Mouse (Mus musculus): ENCODE results near the gene Dlst.

- TF ChIP-seq GATA1 (IDR thresholded peaks at IDR 0.05; ENCODE audit: low read depth, low read length) (no peak), CTCF (IDR thresholded peaks at IDR 0.05 in 2 of 3, conservative IDR thresholded peaks at IDR 0.05 in 1 of 3; ENCODE audit: control insufficient read depth in 1 of 3, insufficient read depth in 1 of 3, low read depth in 2 of 3, low read length in 3 of 3, poor library complexity in 1 of 3, severe bottlenecking in 1 of 3) (no peak), NRF1 (IDR thresholded peaks at IDR 0.05; ENCODE audit: insufficient read depth, low read depth, low read length, poor library complexity, severe bottlenecking) (no peak), E2F4 (IDR thresholded peaks at IDR 0.05; ENCODE audit: borderline replicate concordance, low read depth, low read length) (no peak), HCFC1 (IDR thresholded peaks at IDR 0.05; ENCODE audit: low read depth, low read length) (no peak), ZKSCAN1 (IDR thresholded peaks at IDR 0.05; ENCODE audit: low read depth, low read length) (no peak), UBTF (IDR thresholded peaks at IDR 0.05; ENCODE audit: borderline replicate concordance, insufficient read depth, low read depth, low read length) (no peak), MEF2A (IDR thresholded peaks at IDR 0.05; ENCODE audit: extremely low read depth, insufficient replicate concordance, low read depth, low read length, poor library complexity, severe bottlenecking) (no peak)
Observed at GRCm38 (mm10) chr12:85094010-85094409, 16.6 kb upstream of the Dlst start.
